Mouse (Mus musculus) ovary, postnatal 14 days (tissue): ENCODE measurements around the gene Pamr1.
A peak's percentile ranks its signal among the peaks of the same experiment; 100 is the strongest.

Experiments
- DNase-seq: peaks from one replicate; pipeline ENCODE4 v3.0.0; 2022; ENCODE audit warnings: low spot score

Pamr1 gene

DNA sequence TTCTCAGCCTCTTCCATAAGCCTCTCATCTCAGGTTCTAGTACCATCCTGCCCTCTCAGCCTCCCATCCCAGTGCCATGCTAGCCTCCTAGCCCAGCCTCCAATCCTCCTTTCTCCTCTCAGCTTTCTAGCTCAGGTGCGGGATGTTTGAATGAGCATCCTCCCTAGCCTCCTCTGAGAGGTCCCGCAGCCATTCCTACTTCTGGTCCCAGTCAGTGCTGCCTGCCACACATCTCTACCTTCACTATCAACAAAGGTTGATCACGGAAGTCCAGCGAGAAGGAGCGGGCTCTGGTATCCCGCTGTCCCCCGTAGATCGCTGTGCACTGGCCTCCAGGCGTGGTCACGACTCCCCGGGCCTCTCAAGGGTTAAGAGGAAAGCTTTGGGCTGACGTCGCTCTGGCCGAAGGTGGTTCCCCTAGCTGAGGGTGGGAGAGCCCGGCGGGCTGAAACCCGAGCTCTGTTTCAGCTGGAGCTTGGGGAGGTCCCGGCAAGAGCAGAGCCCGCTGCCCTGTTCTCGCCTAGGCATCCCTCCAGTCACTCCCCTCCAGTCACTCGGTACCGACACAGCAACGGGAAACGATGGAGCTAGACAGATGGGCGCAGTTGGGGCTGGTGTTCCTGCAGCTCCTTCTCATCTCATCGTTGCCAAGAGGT lies at the start of gene Pamr1:
Gene Pamr1, plus strand, starts transcription at position 402 of the 656 bp plus-strand sequence.
- peak; percentile 29 for DNase-seq

DNA sequence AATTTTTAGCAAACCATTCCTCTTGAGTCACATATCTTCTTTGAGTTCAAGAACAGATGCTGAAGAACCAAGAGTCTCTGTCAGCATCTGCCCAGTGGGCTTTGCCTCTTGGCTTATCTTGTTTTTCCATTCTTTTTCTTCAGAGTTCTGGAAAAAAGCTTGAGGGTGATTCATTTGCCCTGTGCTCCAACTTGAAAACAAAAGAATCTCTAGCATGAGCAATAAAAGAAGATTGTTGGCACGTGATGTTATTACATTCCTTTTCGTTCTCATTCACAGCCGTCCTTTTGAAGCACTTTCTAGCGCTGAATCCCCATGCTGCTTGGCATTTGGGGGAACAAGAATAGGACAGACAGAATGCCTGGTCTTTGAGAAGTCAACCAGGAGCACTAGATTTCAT lies 42.2 kb upstream of the Pamr1 start:
- DNase-seq: peak; percentile 3

DNA sequence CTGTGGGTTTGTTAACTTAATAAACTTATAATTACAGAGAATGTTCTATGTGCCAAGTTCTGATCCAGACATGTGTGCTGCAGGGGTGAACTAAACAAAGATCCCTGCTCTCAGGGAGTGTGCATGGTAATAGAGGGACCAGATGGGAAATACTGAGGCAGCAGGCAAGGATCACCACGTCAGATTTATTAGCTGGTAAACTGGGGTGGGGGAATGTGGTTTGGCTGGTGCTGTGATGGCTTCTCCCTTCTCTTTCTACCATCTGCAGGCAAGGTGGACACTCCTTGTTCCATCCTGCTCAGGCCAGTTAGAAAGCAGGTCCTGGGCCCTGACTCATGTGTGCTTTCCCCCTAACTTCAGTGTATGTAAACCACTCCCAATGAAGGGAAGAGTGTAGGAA lies 41.7 kb upstream of the Pamr1 start:
- no peak for DNase-seq

DNA sequence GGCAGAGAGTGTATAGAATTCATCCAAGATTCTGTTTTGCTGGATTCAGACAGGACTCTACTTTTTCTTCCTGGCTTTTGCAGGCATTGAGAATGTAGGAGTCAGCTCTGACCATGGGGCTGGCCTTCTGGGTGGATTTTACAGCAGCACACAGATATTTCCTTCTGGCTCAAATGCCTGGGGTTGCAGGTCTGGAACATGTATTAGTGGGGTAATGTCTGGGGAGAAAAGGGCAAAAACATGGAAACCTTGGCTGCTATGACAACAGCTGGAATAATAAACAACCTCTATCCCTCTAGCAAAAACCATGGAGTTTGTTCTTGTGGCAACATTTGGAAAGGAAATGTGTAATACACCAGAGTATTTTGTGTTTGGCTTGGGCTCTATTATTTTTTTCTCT lies 29.9 kb upstream of the Pamr1 start:
- DNase-seq: no peak

DNA sequence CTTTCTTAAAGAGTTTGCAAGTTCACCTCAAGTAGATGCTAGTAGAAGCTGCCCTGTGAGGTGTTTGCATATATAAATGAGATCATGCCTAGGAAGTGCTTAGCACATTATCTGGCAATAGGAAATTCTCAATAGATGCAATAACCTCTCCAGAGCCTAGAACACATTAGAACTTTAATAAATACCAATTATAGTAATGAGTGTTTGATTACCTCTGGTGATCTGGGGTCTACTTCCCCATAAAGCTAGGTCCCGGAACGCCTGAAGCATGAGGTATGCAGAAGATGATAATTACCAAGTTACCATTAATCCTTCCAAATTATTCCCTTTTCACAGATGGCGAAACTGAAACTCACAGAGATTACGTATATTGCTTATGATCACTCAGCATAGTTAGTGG lies 22.2 kb upstream of the Pamr1 start:
- DNase-seq: no peak

DNA sequence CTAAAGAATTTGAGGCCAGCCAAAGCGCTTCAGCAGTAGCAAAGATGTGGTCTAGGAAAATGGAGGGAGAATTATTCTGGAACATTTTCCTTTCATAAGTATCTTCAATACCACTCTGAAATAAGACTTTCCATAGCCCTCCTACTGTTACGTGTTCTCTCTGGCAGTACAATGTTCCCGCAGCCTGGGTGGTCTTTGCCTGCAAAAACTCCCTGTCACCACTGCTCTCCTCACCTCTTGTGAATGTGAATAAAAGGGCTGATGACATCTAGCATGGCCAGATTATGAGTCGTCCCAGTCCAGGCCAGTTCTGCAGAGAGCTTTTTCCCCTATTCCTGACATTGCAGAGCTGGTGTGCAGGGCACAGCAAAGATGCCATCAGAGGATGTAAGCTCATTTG lies 16.4 kb upstream of the Pamr1 start:
- DNase-seq: no peak

DNA sequence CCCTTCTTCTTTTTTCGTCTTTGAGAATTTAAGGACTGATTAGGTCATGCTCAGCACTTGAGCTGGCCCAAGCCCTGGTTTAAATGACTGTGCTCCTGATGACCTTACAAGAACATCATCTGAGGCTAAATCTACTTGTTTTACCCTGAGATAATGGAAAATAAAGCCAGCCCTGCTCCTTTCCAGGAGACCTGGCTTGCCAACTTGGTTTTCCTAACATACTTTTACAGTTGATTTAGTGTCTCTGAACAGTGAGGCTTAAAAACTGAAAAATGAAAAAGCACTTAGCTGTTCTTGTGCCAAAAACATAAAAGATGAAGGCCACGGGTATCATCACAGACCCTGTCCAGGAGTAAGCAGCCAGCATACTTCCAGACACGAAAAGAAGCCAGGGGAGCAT lies 13.0 kb upstream of the Pamr1 start:
- DNase-seq: no peak

DNA sequence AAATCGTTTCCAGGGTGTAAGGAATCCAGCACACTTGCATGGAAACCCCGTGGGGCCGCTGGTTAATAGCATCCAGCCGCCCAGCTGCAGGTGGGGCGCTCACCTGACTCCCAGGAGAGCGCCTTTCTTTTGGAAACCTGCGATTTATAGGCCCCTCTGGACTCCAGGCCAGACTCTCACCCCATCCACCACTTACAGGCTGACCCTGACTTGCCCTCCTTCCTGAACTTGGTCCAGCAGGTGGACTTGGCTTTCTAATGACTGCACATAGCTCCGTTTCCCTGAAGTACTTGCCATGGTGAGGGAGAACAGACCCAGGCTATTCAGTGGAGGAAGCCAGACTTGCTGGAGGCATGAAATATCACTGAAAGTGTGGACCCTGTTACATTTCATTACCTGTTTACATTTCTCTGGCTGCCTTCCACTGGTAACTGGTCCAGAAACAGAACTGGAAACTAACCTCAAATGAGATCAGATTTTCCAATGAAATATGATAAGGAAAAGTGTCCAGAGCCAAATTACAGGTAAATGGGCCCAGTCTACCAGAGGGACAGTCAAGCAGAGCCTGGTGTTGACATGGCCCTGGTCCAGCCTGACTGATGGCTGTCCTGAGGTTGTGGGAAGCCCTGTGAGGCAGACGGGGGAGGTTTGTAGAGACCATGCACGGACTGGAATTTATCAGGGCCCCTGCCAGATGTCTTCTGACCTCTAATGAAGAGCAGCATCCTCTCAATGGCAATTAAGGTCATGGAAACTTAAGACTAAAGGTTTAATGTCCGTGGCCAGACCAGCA lies 9.2 kb upstream of the Pamr1 start:
- no peak for DNase-seq

DNA sequence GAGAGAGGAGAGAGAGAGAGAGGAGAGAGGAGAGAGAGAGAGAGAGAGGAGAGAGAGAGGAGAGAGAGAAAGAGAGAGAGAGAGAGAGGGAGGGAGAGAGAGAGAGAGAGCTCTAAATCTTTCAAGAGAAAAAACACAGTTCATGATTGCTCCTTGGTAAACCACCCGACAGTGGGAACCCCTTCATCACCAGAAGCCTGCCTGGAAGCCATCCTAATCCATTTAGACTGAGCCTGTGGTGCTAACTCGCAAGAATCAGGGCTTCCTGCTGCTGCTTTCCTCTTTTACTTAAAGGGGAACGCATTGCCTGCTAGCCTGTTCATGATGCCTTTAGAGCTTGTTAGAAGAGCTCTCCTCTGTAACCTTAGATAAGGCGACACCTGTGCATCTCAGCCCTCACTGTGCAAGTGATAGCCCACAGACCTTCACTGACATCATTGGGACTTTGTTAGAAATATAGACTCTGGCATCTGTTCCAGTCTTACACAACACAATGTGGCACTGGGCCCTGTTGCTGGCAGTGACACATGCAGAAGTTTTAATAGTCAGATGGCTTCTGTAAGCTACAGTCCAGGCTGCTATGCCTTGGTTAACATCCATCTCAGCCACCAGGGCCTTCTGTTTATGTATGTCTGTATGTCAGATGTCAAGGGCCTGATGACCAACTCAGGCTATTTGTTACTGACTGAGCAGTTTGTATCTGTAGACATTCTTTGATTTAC lies 8.2 kb upstream of the Pamr1 start:
- DNase-seq: no peak

DNA sequence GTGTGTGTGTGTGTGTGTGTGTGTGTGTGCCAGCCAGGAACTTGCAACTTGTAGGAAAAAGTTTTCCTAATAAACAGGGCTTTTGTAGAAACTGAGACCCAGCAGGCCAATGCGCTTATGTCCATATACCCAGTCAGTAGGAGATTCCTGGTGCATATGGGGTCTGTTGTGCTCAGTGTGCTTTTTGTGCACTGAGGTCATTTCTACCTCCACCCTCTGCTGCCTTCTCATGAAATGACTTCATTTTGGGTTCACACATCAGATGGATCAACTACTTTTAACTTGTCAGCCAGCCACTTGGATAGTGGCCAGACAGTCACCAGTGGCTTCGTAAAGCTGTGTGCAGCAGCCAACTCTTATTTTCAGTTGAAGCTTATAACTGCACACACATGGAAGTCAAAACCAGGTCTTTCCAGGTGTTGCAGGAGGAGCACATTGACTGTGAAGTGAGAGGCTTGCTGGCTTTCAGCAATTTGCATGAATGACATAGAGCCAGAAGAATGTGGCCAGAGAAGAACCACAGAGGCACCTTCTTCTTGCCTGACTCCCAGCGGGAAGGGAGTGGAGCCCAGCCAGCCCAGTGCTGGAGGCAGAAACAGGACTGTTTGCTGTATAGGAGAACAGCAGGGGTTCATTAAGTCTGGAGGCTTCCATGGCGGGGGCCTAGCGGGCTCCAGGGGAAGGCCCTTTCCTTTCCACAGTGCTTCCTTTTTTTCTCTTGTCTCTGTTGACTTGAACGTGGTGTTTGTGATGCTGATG lies 5.7 kb upstream of the Pamr1 start:
- DNase-seq: no peak

DNA sequence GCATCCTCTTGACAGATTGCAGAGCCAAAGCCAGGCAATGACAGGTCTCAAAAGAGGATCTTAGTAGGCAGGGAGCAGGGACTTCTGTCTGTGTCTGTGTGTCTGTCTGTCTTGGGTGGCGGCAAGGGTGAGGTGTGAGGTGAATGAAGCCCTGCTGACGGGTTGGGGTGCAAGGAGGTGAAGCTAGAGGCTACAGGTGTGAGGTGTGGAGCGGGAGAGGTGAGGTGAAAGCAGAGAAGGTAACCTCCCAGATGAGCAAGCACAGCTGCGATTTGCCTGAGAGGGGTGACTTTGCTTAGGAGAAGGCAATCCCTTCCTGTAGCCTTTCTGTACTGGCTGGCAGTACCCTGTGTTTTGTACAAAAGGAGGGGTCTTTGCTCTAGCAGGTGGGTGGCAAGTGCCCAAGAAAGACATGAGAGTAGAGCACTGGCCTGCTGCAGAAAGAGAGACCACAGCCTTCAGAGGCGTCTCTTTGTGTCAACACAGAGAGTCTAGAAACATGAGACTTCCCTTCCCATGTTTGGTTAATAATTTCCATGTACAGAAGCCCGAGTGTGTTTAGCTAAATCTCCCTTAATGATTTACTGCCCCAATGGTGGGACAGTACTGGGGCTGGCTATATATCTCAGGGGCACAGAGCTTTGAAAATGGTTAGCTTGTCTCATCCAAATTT lies 1.2 kb downstream of the Pamr1 start:
- DNase-seq: no peak

DNA sequence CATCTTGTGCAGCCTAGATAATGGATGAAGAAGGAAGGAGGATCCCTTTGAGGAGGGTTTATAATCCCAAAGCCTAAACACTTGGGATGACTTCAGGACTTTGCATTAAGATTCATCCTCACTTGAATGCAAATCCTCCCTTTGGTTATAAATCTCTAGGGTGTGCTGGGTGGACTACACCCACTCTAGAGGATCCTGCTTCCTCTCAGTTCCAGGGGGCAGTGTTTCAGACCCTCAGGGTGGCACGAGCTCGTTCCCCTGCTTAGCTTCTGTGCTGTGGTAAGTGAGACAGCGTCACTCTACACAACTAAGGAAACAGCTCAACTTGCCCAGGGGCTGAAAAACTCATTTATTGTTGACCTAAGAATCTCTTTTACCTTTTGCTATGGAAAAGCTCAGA lies 1.8 kb downstream of the Pamr1 start:
- DNase-seq: no peak

DNA sequence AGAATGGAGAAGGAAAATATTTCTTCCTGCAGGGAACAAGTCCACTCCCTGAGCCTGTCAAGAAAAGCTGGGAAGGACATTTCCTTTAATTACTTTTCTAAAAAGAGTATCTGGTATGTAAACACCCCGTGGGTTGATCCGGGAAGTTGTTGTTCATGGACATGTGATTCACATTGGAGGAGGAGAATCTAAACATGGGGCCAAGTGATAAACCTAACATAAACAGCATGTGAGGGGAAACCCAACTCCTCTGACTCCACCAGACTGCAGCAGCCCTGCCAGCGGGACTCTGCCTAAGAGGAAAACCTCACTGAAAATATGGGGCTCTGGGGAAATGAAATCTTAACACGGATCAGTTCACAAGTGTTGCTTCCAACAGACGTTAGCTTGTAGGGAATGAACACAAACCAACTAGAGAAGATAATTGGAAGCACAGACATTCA lies 2.3 kb downstream of the Pamr1 start:
- DNase-seq: no peak

DNA sequence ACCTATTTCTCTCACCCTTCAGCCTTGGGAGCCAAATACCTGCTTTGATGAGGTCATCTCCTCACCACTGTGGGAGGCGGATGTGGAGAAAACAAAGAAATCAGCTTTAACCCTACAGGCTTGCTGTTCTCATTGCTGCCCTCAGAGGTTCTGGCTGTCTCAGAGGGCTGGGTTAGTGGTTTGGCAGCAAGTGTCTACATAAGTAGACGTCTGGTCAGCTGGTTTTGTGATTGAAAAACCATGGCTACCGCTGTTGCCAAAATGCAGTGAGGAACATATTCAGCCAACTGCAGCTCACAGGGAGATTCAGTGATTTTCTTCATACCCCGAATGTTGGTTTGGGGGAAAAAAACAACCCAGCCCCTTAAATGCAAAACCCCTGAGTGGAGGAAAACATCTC lies 7.3 kb downstream of the Pamr1 start:
- no peak for DNase-seq

DNA sequence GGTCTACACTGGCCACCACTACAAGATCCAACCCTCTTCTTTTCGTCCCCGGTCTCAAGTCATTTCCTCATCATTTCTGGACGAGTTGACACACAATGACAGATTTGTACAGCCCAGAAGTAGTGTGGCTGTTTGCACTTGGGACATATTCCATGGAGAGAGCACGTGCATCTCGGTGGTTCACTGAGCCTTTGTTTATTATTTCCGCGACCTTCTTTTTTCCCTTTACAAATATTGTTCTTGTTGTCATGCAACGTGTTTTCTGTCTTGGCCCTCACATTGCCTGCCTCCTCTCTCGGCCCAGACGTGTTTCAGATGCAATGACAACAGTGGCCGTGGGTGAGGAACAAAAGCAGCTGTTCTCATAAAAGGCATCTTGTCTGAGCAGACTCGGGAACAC lies 9.2 kb downstream of the Pamr1 start:
- DNase-seq: no peak

DNA sequence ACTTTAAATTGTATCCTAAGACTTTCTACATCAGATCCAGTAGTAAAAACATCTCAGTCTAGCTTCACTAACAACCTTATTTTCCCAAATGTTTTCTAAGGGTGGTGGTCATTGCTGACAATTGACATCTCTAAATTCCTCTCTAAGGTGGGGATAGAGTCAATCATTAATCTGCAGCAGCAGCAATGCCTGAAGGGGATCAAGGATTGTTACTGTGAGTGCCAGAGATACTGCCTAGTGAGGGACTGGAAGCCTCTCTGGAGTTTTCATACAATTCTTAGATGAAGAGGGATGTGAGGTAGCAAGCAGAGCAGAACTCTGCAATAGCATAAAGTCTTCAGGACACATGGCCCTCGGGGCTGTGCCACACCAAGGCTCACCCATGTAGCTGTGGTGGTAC lies 14.0 kb downstream of the Pamr1 start:
- DNase-seq: no peak

DNA sequence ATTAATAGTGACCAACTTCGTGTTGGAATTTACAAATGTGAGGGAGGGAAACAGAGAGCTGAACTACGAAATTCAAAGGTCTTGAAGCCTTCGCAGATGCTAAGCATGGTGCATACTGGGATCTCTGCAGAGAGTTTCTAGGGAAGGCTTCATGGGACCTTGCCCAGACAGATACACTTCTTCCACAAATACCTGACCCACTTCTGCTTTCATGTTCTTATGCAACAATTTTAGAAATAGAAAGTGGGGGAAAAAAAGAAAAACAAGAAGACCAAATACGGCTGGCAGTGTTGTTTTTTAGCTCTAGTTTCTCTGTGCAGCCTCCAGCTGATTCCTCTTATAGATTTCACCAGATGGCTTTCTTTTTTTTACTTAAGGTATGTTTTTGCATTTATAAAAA lies 29.4 kb downstream of the Pamr1 start:
- DNase-seq: no peak

DNA sequence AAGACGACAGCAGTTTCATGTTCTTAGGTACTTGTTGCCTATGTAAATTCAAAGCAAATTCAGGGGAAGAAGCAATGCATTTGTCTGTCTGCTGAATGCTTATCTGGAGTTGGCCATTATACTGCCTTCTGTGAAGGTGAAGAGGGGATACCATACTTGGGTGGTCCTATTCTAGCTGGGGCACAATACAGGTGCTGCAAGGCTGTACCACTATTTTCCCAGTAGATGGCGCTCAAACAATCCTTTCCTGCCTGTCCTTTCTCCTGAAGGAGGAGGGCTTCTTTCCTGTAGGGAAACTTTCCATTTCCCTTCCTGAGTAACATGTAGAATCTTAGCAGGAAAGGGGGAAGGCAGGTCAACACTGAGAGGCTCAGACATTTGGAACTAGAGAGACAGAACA lies 40.2 kb downstream of the Pamr1 start:
- DNase-seq: peak; percentile 8

DNA sequence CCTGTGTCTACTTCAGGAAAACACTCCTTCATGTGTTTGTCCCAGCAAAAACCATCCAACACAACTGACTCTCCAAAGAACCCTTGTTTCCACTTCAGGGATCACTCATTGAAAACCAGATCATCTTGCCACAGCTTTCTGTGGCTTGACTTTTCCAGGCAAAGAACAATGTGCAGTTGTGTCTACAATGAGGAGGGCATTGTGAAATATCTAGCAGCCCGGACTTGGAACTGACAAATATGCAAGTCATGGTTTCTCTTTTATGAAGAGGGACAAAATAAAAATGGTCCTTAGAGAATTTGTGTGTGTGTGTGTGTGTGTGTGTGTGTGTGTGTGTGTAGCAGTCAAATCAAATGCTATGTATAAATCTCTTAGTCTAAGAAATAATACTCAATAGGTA lies 44.7 kb downstream of the Pamr1 start:
- no peak for DNase-seq

DNA sequence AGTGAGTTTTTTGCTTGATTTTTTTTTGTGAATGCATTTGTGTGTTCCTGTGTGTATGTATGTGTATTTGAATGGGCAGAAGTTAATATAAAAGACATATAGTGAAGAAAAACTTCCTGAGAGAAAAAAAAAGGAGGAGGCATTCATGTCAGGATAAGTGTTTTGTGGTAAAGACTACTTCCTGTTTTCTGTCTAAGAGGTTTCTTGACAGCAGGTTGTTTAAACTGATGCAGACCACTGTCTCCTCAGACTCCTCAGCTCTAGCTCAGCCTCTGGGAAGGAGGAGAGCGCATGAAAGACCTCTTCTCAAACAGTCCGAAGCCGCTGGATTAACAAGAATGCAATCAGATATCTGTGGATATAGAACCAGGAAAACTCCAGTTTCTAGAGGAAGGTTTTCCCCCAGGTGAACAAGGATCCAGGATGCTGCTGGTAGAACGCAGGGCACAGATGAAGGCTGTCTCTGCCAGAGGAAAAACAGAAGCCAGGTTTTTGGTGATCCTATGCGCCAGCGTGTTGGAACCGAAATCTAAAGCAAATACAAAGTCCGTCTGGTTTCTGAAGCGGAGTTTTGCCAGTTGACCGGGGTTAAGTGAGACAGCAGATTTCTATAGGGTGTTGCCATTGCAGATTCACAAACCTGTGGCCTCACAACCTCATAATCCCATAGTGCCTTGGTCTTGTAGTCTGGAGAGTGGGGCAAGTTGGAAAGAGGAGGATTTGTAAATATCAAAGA lies 45.8 kb downstream of the Pamr1 start:
- DNase-seq: no peak
